Mouse (Mus musculus): Measurements from ENCODE around the gene Ttc17. TPM values are rescaled to one million over a fixed set of nuclear protein-coding genes. Genes with fewer than 3 reads are reported as not detected.
A peak's percentile ranks its signal among the peaks of the same experiment; 100 is the strongest.

Ttc17 gene
- 23.5 and 29.6 TPM in 2 replicates for polyA plus RNA-seq (2014; fragmentation: Nextera tagmentation; extraction: Ambion mirVana)

DNA sequence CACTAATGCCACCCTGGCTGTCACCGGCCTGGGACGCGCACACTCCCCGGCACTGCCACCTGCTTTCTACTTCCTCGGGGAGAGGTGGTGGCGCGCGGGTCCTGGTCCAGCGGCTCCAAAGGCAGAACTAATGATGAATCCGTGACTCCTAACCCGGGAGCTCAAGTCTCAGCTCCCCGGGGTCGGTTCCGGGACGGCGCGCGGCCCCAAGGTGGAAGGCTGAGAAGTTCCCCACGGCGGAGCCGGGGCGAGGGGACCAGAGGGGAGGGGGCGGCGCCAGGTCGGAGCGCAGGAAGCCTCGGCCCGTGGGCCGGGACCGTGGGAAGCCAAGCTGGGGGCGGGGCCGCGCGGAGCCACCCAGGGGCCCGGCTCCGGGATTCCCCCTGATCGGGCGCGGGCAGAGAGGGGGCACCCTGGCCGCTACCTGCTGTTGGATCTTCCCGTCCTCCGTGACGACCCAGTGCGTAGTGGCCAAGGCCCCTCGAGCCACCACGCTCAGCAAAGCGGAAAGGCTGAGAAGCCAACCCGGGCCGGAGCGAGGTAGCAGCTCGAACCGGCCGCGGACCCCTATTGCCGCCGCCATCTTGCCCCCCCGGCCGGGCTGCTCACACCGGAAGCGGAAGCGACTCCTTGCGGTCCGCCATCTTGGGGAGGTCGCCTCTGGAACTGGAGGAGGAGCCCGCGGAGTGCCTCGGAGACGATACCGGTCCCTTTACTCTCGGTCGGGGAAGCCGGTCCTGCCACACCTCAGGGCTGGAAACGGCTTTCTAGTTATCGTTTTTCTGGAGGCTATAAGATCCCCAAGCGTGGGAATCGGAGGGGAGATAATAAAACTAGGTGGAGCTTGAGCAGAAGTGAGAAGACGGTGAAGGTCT, at the start of gene Ttc17:
TSS of gene Ttc17 (minus strand) at position 607 of the 875 bp plus-strand sequence.
- Histone ChIP-seq H3K36me3 (ENCODE audit: control insufficient read depth, insufficient read depth, low read length) (peaks cover 3% of the 10 kb centered on the region; the same call in 1 of the 2 replicates), H3K27ac (ENCODE audit: low read depth, low read length) (peak within 1 kb of the TSS; percentile 88), H3K9me3 (ENCODE audit: control insufficient read depth, low read length) (no peaks in the 10 kb centered on the region), H3K9ac (replicated peaks; ENCODE audit: low read depth, low read length) (peak within 1 kb of the TSS; percentile 74), H3K4me2 (ENCODE audit: low read depth, low read length) (peak within 1 kb of the TSS; percentile 84), H3K4me1 (ENCODE audit: control insufficient read depth, insufficient read depth, low read length) (peaks cover 21% of the 10 kb centered on the region), H3K4me3 (ENCODE audit: low read depth, low read length) (peak within 1 kb of the TSS; percentile 98), H3K27me3 (ENCODE audit: control insufficient read depth, insufficient read depth, low read length) (no peaks in the 10 kb centered on the region)
- ATAC-seq (ENCODE audit: low read depth) = peak; percentile 96
- under 1% methylated on average over 66 of the region's 77 CpGs for WGBS

DNA sequence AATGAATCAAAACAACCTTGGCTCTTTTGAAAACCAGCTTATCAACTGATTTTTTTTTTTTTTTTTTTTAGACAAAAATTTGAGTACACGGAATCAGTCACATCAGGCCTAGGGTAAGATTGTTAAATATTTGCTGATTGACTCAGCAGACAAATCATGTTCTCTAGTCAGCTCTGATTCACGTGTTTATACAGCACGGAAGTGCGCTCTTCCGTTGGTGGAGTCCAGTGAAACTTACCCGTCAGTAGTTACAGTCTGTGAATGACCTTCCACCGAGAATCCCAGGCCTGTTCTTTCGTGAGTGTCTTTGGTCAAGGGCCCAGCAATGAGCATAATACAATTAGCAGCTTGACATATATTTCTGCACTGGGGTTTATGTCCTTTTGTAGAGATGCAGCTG, 43.2 kb upstream of the Ttc17 start:
- H3K4me3 ChIP-seq (ENCODE audit: low read depth, low read length) = no peak overlapping the region

GRCm38 (mm10) chr2:94436952-94437351, 30.5 kb upstream of the Ttc17 start:
- H3K4me3 ChIP-seq (ENCODE audit: low read depth, low read length) = peak overlapping the region; percentile 98
- H3K4me2 ChIP-seq (ENCODE audit: low read depth, low read length) = peak overlapping the region; percentile 97
- H3K36me3 ChIP-seq (ENCODE audit: control insufficient read depth, insufficient read depth, low read length) = no peaks in the 10 kb centered on the region
- WGBS = 1% methylated on average over 10 of the region's 10 CpGs
- H3K27ac ChIP-seq (ENCODE audit: low read depth, low read length) = peak overlapping the region; percentile 78; the same call in 1 of the 2 replicates
- no peaks in the 10 kb centered on the region for H3K27me3 ChIP-seq (ENCODE audit: control insufficient read depth, insufficient read depth, low read length)
- peaks cover 21% of the 10 kb centered on the region; the same call in 1 of the 2 replicates for H3K4me1 ChIP-seq (ENCODE audit: control insufficient read depth, insufficient read depth, low read length)
- H3K9me3 ChIP-seq (ENCODE audit: control insufficient read depth, low read length) = no peaks in the 10 kb centered on the region
- no peak for ATAC-seq (ENCODE audit: low read depth)
- peak overlapping the region; percentile 82 for H3K9ac ChIP-seq (replicated peaks; ENCODE audit: low read depth, low read length)

More for the DNA sequence above, 43.2 kb upstream of the Ttc17 start:
- WGBS = 90% methylated on average over 8 of the region's 8 CpGs
- no peaks in the 10 kb centered on the region for H3K36me3 ChIP-seq (ENCODE audit: control insufficient read depth, insufficient read depth, low read length)
- H3K27ac ChIP-seq (ENCODE audit: low read depth, low read length) = no peak overlapping the region
- no peaks in the 10 kb centered on the region for H3K27me3 ChIP-seq (ENCODE audit: control insufficient read depth, insufficient read depth, low read length)
- H3K4me2 ChIP-seq (ENCODE audit: low read depth, low read length) = no peak overlapping the region
- no peaks in the 10 kb centered on the region for H3K9me3 ChIP-seq (ENCODE audit: control insufficient read depth, low read length)
- H3K4me1 ChIP-seq (ENCODE audit: control insufficient read depth, insufficient read depth, low read length) = no peaks in the 10 kb centered on the region
- no peak for ATAC-seq (ENCODE audit: low read depth)
- H3K9ac ChIP-seq (replicated peaks; ENCODE audit: low read depth, low read length) = no peak overlapping the region

GRCm38 (mm10) chr2:94435481-94435880, 29.0 kb upstream of the Ttc17 start:
- Histone ChIP-seq H3K36me3 (ENCODE audit: control insufficient read depth, insufficient read depth, low read length) (no peaks in the 10 kb centered on the region), H3K4me1 (ENCODE audit: control insufficient read depth, insufficient read depth, low read length) (peaks cover 21% of the 10 kb centered on the region; the same call in 1 of the 2 replicates), H3K27ac (ENCODE audit: low read depth, low read length) (no peak overlapping the region), H3K4me2 (ENCODE audit: low read depth, low read length) (no peak overlapping the region), H3K9me3 (ENCODE audit: control insufficient read depth, low read length) (no peaks in the 10 kb centered on the region), H3K27me3 (ENCODE audit: control insufficient read depth, insufficient read depth, low read length) (no peaks in the 10 kb centered on the region), H3K4me3 (ENCODE audit: low read depth, low read length) (no peak overlapping the region), H3K9ac (replicated peaks; ENCODE audit: low read depth, low read length) (no peak overlapping the region)
- WGBS = 80% methylated on average over 7 of the region's 7 CpGs
- ATAC-seq (ENCODE audit: low read depth) = no peak

DNA sequence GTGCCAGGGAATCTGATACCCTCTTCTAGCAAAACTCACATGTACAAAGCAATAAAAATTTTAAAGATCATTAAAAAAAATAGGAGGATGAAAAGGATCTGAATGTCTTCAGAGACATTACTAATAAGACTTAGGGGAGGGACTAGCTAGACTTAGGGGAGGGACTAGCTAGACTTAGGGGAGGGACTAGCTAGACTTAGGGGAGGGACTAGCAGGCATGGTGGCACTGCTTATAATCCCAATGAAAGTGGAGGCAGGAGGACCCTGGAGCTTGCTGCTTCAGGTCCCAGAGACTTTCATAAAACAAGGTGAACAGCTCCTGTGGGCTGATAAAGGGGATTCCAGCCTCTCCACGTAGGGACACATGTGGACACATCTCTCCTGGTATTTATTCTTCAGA, 28.3 kb upstream of the Ttc17 start:
- Histone ChIP-seq H3K9me3 (ENCODE audit: control insufficient read depth, low read length) (no peaks in the 10 kb centered on the region), H3K4me3 (ENCODE audit: low read depth, low read length) (no peak overlapping the region), H3K9ac (replicated peaks; ENCODE audit: low read depth, low read length) (no peak overlapping the region), H3K4me2 (ENCODE audit: low read depth, low read length) (no peak overlapping the region), H3K27me3 (ENCODE audit: control insufficient read depth, insufficient read depth, low read length) (no peaks in the 10 kb centered on the region), H3K27ac (ENCODE audit: low read depth, low read length) (no peak overlapping the region), H3K4me1 (ENCODE audit: control insufficient read depth, insufficient read depth, low read length) (peaks cover 21% of the 10 kb centered on the region; the same call in 1 of the 2 replicates), H3K36me3 (ENCODE audit: control insufficient read depth, insufficient read depth, low read length) (no peaks in the 10 kb centered on the region)
- no peak for ATAC-seq (ENCODE audit: low read depth)
- 63% methylated on average over 1 of the region's 1 CpGs for WGBS

- no peaks in the 10 kb centered on the region for H3K27me3 ChIP-seq (ENCODE audit: control insufficient read depth, insufficient read depth, low read length)
- no peaks in the 10 kb centered on the region for H3K9me3 ChIP-seq (ENCODE audit: control insufficient read depth, low read length)
- no peak overlapping the region for H3K27ac ChIP-seq (ENCODE audit: low read depth, low read length)
- peaks cover under 1% of the 10 kb centered on the region; the same call in 1 of the 2 replicates for H3K36me3 ChIP-seq (ENCODE audit: control insufficient read depth, insufficient read depth, low read length)
- no peak for ATAC-seq (ENCODE audit: low read depth)
- H3K9ac ChIP-seq (replicated peaks; ENCODE audit: low read depth, low read length) = no peak overlapping the region
- WGBS = 83% methylated on average over 2 of the region's 2 CpGs
- H3K4me3 ChIP-seq (ENCODE audit: low read depth, low read length) = no peak overlapping the region
- peaks cover 21% of the 10 kb centered on the region; the same call in 1 of the 2 replicates for H3K4me1 ChIP-seq (ENCODE audit: control insufficient read depth, insufficient read depth, low read length)
- H3K4me2 ChIP-seq (ENCODE audit: low read depth, low read length) = no peak overlapping the region
Measured at GRCm38 (mm10) chr2:94432214-94432613, 25.7 kb upstream of the Ttc17 start.

GRCm38 (mm10) chr2:94428456-94428855, 22.0 kb upstream of the Ttc17 start:
- H3K4me1 ChIP-seq (ENCODE audit: control insufficient read depth, insufficient read depth, low read length) = no peaks in the 10 kb centered on the region
- no peak for ATAC-seq (ENCODE audit: low read depth)
- H3K27me3 ChIP-seq (ENCODE audit: control insufficient read depth, insufficient read depth, low read length) = no peaks in the 10 kb centered on the region
- H3K4me3 ChIP-seq (ENCODE audit: low read depth, low read length) = no peak overlapping the region
- peaks cover 31% of the 10 kb centered on the region for H3K36me3 ChIP-seq (ENCODE audit: control insufficient read depth, insufficient read depth, low read length)
- no peaks in the 10 kb centered on the region for H3K9me3 ChIP-seq (ENCODE audit: control insufficient read depth, low read length)
- H3K27ac ChIP-seq (ENCODE audit: low read depth, low read length) = no peak overlapping the region
- WGBS = 95% methylated on average over 1 of the region's 1 CpGs
- H3K4me2 ChIP-seq (ENCODE audit: low read depth, low read length) = no peak overlapping the region
- H3K9ac ChIP-seq (replicated peaks; ENCODE audit: low read depth, low read length) = no peak overlapping the region

- Histone ChIP-seq H3K9ac (replicated peaks; ENCODE audit: low read depth, low read length) (no peak overlapping the region; the same call in 1 of the 2 replicates), H3K36me3 (ENCODE audit: control insufficient read depth, insufficient read depth, low read length) (peaks cover 3% of the 10 kb centered on the region; the same call in 1 of the 2 replicates), H3K27ac (ENCODE audit: low read depth, low read length) (no peak overlapping the region), H3K4me2 (ENCODE audit: low read depth, low read length) (peak overlapping the region; percentile 84), H3K9me3 (ENCODE audit: control insufficient read depth, low read length) (no peaks in the 10 kb centered on the region), H3K27me3 (ENCODE audit: control insufficient read depth, insufficient read depth, low read length) (no peaks in the 10 kb centered on the region), H3K4me3 (ENCODE audit: low read depth, low read length) (peak overlapping the region; percentile 98), H3K4me1 (ENCODE audit: control insufficient read depth, insufficient read depth, low read length) (peaks cover 21% of the 10 kb centered on the region)
- no peak for ATAC-seq (ENCODE audit: low read depth)
- WGBS = 38% methylated on average over 3 of the region's 3 CpGs
Measured at GRCm38 (mm10) chr2:94407441-94407840, 952 bp upstream of the Ttc17 start.

DNA sequence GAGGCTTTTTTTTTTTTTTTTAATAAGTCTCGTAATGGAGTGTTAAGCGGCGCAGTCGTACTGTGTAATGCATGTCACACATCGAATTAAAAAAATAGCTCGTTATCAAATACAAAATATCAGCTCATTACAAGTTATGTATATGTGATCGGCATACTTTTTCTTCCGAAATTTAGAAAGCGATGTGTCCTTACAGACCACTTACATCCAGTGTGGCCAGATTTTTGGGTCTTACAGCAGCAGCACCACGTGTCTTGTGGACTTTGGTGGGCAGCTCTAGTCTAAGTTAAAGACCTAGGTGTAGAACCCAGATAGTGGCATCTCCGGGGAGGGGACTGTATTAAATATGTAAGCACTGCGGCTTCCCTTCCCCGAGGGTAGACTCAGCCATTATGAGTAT, 532 bp upstream of the Ttc17 start:
- peak overlapping the region; percentile 98 for H3K4me3 ChIP-seq (ENCODE audit: low read depth, low read length)
- H3K9me3 ChIP-seq (ENCODE audit: control insufficient read depth, low read length) = no peaks in the 10 kb centered on the region
- 2% methylated on average over 13 of the region's 13 CpGs for WGBS
- H3K4me1 ChIP-seq (ENCODE audit: control insufficient read depth, insufficient read depth, low read length) = peaks cover 21% of the 10 kb centered on the region
- H3K9ac ChIP-seq (replicated peaks; ENCODE audit: low read depth, low read length) = no peak overlapping the region; the same call in 1 of the 2 replicates
- no peak overlapping the region for H3K27ac ChIP-seq (ENCODE audit: low read depth, low read length)
- peak overlapping the region; percentile 84 for H3K4me2 ChIP-seq (ENCODE audit: low read depth, low read length)
- peaks cover 3% of the 10 kb centered on the region; the same call in 1 of the 2 replicates for H3K36me3 ChIP-seq (ENCODE audit: control insufficient read depth, insufficient read depth, low read length)
- ATAC-seq (ENCODE audit: low read depth) = peak; percentile 20; the same call in 1 of the 2 replicates
- H3K27me3 ChIP-seq (ENCODE audit: control insufficient read depth, insufficient read depth, low read length) = no peaks in the 10 kb centered on the region

Data from neural tube, embryonic 14.5 days (tissue).